Mouse (Mus musculus) left cerebral cortex, adult 18-20 months (tissue): ENCODE data around the gene Aars2. TPM values are rescaled to one million over a fixed set of nuclear protein-coding genes. Genes with fewer than 3 reads are reported as not detected.

ENCODE experiments used
- DNase-seq, 2 experiments: peaks; one replicate each; pipeline ENCODE4 v3.0.0; 2021 to 2022; ENCODE audit warnings: low spot score in 2 of 2, mixed read lengths in 1 of 2
- total RNA-seq, 2 experiments: library from RNA; stranded (reverse); gene quantifications; 2 replicates each; pipeline ENCODE4 v1.2.3; 2021

Gene Aars2
- total RNA-seq, 2 experiments from 2014 or later: 24.1 to 25.6 TPM

- DNase-seq: no peak
Observed at GRCm38 (mm10) chr17:45499516-45499915, 7.1 kb upstream of the Aars2 start.

DNA sequence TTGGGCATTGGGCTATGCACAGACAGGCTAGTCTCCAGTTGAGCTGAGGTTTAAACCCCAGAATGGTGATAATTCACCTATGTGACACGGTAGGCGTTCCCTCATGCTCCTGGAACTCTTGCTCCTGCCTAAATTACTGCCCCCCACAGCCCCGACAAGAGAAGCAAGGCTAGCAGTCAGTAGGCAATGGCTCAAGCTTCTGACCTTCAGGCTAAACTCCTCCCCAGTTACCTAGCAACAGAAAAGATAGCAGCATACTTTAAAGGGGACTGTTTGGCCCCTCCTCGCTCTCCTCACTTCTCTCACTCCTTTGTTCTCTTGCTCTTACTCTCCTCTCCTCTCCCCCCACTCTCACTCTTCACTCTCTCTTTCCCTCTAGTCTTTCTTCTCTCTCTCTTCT lies 5.7 kb upstream of the Aars2 start:
- DNase-seq: no peak

- no peak for DNase-seq
Observed at GRCm38 (mm10) chr17:45502324-45502723, 4.3 kb upstream of the Aars2 start.

DNA sequence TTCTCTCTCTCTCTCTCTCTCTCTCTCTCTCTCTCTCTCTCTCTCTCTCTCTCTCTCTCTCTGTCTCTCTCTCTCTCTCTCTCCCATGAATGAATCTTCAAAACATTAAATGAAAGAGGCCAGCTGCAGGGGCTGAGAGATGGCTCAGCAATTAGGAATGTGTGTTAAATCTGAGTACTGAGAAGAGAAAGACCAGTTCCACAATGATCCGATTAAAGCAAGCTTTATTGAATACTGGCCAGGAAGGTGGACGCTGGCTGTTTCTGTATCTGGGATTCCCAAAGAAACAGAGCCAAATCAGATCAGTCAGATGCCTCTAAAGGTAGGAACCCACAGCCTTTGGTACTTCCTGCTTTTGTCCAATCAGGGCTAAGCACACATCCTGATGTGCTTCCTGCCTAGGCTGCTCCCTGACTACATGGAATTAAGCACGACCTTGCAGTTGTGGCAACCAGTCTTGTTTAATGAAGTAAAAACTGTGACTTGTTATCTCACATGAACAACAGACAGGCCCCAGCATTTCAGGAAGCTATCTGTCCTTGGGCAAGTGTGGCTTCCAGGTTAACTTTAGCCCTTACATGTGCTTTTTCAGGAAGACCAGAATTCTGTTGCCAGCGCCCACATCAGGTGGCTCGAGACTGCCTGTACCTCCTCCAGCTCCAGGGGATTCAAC lies 3.2 kb upstream of the Aars2 start:
- no peak for DNase-seq

DNA sequence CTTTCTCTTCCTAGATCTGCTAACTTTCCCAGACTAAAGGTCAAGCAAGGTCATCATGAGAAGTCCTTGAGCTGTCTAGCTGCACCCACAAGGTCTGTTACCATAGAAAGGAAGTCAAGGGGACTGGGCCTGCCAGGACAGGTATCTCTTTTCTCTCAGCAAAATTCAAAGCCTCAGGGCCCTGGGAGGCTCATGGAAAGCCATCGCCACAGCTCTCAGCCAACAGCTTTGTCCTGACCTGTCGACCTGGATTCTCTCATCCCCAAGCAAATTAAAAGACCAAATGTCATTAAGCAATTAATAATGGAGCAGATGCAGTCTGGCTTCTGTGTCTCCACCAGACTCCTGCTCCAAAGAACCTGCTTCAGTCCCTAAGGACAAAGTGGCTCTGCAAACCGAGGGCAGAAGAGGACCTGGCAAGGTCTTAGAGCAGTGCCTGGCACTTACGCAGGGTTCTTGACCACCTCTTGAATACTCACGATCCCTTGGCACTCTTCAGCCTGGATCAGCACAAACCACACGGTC lies 638 bp upstream of the Aars2 start:
- no peak for DNase-seq

DNA sequence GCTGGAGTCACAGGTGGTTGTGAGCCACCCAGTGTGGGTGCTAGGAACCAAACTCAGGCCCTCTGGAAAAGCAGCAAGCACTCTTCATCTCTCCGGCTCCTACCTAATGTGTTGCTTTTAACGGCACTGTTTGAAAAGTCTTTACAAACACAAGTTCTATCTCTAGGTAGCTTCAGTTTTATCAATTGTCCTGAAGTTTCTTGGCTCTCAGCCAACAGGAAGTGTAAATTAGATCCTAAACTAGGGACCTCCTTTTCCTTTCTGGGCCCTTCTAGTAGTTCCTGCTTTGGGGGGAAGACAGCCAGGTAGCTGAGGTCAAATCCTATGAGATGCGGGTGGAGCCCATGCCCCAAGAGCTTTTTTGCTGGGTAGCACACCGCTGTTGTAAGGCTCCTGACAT lies 4.2 kb downstream of the Aars2 start:
- no peak for DNase-seq

DNA sequence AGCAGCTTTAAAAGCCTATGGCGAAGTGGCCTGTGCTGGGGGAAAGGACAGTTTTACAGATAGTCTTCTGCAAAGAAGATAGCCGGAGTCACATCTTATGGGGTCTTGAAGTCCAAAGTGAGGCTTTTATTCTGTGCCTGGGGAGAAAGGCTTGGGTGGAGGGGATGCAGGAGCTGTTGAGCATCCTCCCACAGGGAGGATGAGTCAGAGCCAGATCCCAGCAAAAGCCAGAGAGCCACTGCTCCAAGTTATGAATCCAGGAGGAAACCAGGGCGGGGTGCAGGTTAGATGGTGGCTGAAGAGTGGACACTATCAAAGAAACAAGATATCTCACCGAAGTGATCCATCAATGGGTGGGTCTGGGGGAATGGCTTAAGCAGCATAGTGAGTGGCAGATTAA lies 5.1 kb downstream of the Aars2 start:
- no peak for DNase-seq

- DNase-seq: no peak
Observed at GRCm38 (mm10) chr17:45515204-45515726, 8.6 kb downstream of the Aars2 start.

- no peak for DNase-seq
Observed at GRCm38 (mm10) chr17:45515806-45516205, 9.2 kb downstream of the Aars2 start.

DNA sequence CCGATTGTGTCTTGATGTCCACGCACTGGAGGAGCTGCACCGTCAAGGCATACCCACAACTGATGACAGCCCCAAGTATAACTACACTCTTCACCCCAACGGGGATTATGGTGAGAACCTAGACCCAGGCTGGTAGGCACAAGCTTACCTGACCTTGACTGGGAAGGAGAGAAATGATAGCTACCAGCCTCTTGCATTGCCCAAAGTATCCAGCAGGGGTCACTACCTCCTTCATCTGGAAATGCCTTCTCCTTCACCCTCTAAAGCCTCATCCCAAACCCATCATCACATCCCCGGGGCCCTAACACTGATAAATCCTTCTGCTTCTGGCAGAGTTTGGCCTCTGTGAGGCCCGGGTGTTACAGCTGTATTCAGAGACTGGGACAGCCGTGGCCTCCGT lies 9.8 kb downstream of the Aars2 start:
- DNase-seq: peak; percentile 81 to 90

GRCm38 (mm10) chr17:45517135-45517534 lies 10.5 kb downstream of the Aars2 start:
- DNase-seq: no peak

DNA sequence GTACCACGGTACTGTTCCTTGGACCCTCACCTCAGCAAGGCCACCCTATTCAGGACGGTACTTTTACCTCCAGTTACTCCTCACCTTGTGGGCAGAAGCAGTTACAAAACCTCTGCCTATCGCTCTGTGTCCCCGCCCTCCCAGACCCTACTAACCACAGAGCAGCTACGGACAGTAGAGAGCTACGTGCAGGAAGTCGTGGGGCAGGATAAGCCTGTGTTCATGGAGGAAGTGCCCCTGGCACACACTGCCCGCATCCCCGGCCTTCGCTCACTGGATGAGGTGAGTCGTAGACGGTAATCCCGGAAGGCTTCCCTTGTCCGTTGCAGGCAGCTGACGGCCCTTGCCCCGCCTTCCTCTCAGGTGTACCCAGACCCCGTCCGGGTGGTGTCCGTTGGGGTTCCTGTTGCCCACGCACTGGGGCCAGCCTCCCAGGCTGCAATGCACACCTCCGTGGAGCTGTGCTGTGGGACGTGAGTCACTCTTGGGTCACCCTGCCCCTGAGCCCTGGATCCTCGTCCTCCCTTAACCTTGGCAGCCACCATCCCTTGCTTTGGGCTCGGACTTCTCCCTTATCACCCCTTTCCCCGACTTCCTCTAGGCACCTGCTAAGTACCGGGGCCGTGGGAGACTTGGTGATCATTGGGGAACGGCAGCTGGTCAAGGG lies 11.0 kb downstream of the Aars2 start:
- DNase-seq: no peak

DNA sequence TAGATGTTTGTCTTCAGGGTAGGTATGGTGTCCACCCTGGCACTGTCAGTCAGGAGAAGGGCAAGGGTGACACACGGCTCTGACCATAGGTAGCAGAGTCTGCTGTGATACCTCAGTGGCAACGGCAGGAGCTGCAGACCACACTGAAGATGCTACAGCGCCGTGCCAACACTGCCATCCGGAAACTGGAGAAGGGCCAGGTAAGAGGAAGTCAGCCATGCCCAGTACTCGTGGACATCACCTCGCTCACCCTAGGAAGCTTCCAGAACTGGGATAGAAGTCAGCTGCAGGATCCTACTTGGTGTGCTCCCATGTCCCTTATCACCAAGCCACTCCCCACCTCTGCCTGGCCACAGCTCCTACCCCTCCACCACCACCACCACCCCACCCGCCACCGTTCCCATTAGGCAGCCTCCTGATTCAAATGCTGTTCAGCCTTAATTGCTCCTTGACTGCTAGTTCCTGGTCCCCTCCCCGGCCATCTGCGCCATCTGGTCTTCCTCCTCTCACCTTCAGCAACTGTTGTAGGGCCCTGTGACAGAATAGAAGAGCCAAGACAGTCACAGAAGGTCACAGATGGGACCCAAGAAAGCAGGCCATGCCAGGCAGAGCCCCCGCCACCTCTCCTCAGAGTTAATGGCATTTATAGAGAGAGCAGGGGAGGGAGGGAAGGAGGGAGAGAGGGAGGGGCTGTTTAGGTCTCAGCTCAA lies 12.3 kb downstream of the Aars2 start:
- no peak for DNase-seq

- DNase-seq: no peak
Observed at GRCm38 (mm10) chr17:45520136-45520535, 13.5 kb downstream of the Aars2 start.

DNA sequence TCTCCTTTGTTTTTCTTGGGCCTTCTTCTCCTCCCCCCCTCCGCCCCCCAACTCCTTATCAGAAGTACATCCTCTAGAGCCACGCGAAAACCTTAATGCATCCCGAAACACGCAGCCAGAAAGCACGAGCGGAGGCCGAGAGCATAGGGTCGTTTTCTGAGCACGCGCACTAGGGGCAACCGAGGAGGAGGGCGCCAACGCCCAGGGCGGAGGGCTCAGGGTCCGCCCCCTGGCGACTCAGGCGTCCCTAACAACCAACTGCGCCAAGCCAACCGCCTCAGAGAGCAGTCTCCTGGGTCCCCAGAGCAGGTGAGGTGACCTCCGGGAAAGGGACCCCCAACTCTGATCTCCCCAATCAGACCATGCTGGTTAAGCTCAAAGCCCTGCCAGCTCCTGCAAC lies 16.6 kb downstream of the Aars2 start, which contains the start of gene Tcte1:
Gene Tcte1 (plus strand): TSS at position 172 of the 400 bp plus-strand sequence.
- DNase-seq: no peak

- DNase-seq: no peak
Observed at GRCm38 (mm10) chr17:45524961-45525360, 18.3 kb downstream of the Aars2 start.

DNA sequence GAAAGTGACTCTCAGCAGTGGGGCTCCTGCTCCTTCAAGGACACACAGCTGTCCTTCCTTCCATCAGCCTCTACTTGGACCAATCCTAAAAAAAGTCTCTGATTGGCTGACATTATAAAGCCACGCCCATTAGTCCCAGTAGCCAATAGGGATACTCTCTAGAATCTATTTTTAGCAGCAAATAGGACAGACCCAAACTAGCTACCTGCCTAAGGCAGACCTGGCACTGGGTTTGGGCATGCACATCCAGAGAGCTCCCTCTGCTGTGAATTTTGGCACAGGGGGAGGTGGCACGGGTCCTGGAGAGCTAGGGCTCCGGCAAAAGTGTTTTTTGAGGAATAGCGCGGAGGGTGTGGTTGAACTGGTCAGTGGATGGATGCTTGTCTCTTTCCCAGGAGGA lies 19.9 kb downstream of the Aars2 start:
- DNase-seq: no peak

- peak; percentile 79 to 84 for DNase-seq
Observed at GRCm38 (mm10) chr17:45530346-45530782, 23.7 kb downstream of the Aars2 start.

- DNase-seq: no peak
Observed at GRCm38 (mm10) chr17:45532896-45533295, 26.3 kb downstream of the Aars2 start.

DNA sequence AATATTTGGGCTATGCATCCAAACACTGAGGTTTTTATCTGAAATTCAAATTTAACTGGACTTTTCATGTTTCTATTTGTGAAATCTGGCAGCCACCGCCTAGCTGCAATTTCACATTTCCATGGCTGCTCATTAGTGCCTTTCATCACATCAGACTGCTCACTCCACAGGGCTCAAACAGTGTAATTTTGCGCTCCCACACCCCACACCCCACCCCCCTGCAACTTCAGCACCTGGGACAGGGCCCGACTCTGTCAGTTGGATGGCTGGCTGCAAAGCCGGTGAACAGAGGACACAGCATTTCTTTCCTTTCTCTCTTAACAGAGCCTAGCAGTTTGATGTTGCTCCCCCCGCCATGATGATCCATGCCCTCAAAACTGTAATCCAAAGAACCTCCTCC lies 29.6 kb downstream of the Aars2 start:
- no peak for DNase-seq

DNA sequence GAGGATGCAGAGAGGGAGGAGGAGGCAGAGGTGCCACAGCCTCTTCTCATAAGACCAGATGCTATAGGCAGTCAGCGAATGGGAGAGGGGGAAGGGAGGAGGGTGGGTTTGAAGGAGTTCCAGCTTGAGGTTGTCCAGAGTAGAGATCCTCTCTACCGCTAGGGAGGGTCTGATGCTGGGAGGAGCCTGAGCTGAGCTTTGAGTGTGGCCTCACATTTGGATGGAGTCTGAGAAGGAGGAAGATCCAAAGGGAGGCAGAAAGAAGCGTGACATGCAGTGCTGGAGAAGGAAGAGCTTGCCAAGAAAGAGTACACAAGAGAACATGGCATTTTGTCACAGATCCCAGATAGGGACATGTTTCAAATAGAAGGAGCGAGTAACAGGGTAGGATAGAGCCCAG lies 31.8 kb downstream of the Aars2 start:
- DNase-seq: no peak

GRCm38 (mm10) chr17:45539664-45540063 lies 33.0 kb downstream of the Aars2 start:
- DNase-seq: peak; percentile 54 to 59
